Mouse (Mus musculus) cerebral cortex, adult 2 months (tissue): ENCODE data around the gene Afap1.

Experiments
- WGBS: fragments of 180-500 bp; shearing (Covaris S2); methylation state at CpG from one replicate; pipeline ENCODE4 v1.1.7; 2018; 5-methylcytosine and 5-hydroxymethylcytosine counted together

Afap1 gene

DNA sequence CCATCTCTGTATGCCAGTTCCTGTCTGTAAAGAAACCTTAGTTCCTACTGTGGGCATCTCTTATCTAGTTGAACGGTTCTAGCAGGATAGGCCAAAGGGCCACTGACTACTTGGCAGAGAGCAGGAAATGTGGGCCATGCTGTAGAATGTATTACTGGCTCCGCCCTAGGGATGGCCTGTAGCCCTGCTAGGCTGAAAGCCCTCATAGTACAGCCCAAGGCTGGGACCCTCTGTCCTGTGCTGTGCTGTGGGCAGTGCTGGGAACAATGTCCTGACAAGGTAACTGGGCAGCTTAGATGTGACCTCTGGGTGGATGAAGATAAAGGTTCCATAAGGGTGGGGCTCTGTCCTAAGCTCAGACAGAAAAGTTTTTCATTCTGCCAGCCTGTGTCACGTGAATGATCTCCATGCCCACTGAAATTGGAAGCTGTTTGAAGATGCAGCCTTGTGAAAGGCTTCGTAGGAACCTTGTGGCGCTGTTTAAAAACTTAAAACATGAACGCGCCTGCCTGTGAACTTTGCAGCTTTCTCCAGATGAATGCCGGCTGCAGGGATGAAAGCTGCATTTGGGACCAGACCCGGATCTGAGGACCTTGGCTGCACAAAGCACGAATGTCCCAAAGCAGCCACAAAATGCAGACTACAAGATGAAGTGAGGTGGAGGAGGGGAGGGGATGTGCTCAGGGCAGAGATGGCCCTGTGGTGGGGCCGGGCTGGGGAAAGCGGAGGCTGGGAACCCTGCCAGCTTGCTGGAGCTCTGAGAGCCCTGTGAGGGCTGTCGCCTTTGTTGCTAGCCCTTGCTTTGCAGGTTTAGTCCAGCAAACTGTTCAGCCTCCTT is 147.5 kb downstream of the Afap1 start:
- WGBS, result 63% methylated on average over 13 of the region's 13 CpGs

DNA sequence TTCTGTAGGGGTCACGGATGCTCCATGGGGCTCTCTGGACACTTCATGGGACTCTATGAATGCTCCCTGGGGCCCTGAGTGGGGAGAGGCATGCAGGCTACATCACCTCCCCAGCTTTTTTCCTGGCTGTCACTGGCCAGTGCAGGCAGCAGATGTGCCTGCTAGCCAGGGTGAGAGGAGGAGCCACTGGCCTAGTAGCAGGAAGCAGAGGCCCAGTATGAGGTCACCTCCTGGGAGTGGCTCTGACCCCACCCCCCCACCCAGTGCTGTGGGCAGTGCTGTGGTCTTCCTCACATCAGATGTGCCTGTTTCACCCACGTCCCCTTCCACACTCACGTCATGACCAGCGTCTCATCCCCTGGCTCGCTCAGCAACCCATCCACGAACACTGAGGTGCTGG is 148.6 kb downstream of the Afap1 start:
- 91% methylated on average over 6 of the region's 6 CpGs for WGBS

- WGBS, result 95% methylated on average over 2 of the region's 2 CpGs
Measured at GRCm38 (mm10) chr5:36043154-36043553, 150.0 kb downstream of the Afap1 start.
